Mouse (Mus musculus) heart, postnatal 0 days (tissue): ENCODE measurements at regions not wholly inside any gene's neighbourhood (a gene's known extent, or its start where the extent isn't known, plus 50 kb on each side); places are given as distances from the start of the nearest gene placed in this dataset.

ENCODE experiments used
- ATAC-seq: fragments of 200-750 bp; cut with Nextera tagmentation; 2 replicates; pipeline ENCODE4 v1.8.0; 2017; ENCODE audit warnings: low read depth, moderate number of reproducible peaks, moderate library complexity; ENCODE audit not compliant: insufficient read depth
- DNase-seq: peaks from one replicate; pipeline ENCODE4 v3.0.0-alpha.2; 2016; ENCODE audit warnings: low spot score
- H3K27ac ChIP-seq: fragments of 300-500 bp; sonication (generic); 2 replicates; pipeline ENCODE4 v1.5.1; 2014; ENCODE audit warnings: low read depth, mild to moderate bottlenecking
- H3K27me3 ChIP-seq: fragments of 300-500 bp; sonication (generic); 2 replicates; pipeline ENCODE4 v1.6.1; 2014; ENCODE audit warnings: low read length, mixed read lengths; ENCODE audit not compliant: control insufficient read depth, insufficient read depth
- H3K36me3 ChIP-seq: fragments of 300-500 bp; sonication (generic); replicated peaks from 2 replicates; pipeline ENCODE4 v1.6.1; 2014; ENCODE audit warnings: low read length, mixed read lengths; ENCODE audit not compliant: control insufficient read depth, insufficient read depth
- H3K4me1 ChIP-seq: fragments of 300-500 bp; sonication (generic); 2 replicates; pipeline ENCODE4 v1.6.1; 2014; ENCODE audit warnings: antibody characterized with exemption; ENCODE audit not compliant: control insufficient read depth, insufficient read depth
- H3K4me2 ChIP-seq: fragments of 300-500 bp; sonication (generic); 2 replicates; pipeline ENCODE4 v1.6.1; 2014; ENCODE audit warnings: low read depth, mild to moderate bottlenecking, low read length, moderate library complexity
- H3K4me3 ChIP-seq: fragments of 300-500 bp; sonication (generic); 2 replicates; pipeline ENCODE4 v1.5.1; 2014; ENCODE audit warnings: low read depth, low read length
- H3K9ac ChIP-seq: fragments of 300-500 bp; sonication (generic); replicated peaks from 2 replicates; pipeline ENCODE4 v1.6.1; 2014; ENCODE audit warnings: low read depth, low read length, mixed read lengths
- H3K9me3 ChIP-seq: fragments of 300-500 bp; sonication (generic); replicated peaks from 2 replicates; pipeline ENCODE4 v1.6.1; 2016; ENCODE audit warnings: low read length; ENCODE audit not compliant: control insufficient read depth
- CTCF ChIP-seq: IDR thresholded peaks from 2 replicates; pipeline ENCODE4 v1.5.1; 2016; ENCODE audit warnings: antibody characterized with exemption, control low read depth, low read depth
- EP300 ChIP-seq: IDR thresholded peaks from 2 replicates; pipeline ENCODE4 v1.6.1; 2016; ENCODE audit warnings: antibody characterized with exemption, low read depth
- WGBS: fragments of 180-500 bp; shearing (Covaris S2); extraction: QIAGEN DNeasy Blood & Tissue Kit; methylation state at CpG from one replicate; pipeline ENCODE4 v1.1.7; 2014; 5-methylcytosine and 5-hydroxymethylcytosine counted together

DNA sequence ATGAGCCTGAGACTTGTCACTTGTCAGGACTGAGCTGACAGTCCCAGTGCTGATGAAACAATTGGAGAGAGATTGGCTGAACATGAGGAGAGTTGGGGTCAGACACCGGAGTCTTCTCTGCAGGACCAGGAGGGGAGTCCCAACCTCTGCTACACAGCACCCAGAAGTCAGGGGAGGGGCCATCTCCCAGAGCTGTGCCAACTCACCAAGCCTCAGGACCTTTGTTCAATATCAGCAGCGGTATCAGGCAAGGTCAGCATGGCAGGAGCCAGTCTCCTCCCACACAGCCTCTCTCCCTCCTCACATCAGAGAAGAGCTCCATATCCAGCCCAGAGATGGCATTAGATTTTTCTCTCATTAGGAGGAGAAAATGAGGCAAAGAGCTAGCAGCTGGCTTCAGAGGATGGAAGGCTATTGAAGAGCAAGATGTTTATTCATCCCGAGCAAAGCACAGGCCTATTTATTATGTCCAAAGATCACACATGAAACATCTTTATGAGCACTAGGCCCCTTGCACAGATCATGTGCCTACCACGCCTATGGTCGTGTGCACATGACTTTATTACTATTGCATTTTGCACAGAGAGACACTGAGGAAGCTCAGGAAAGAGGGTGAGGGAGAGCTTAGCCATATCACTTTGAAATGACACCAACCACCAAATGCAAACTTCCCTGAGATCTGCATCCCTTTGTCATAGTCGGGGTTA lies 532.9 kb downstream of the Tshz3 start:
- no peak for DNase-seq
- no peak for ATAC-seq
- 61% methylated on average over 6 of the region's 6 CpGs for WGBS
- Histone ChIP-seq H3K36me3 (no peaks in the 10 kb centered on the region), H3K27me3 (no peaks in the 10 kb centered on the region), H3K9me3 (no peaks in the 10 kb centered on the region), H3K4me1 (no peaks in the 10 kb centered on the region), H3K9ac (no peak overlapping the region), H3K4me2 (no peak overlapping the region), H3K4me3 (no peak overlapping the region), H3K27ac (no peak overlapping the region)
- TF ChIP-seq CTCF (no peak), EP300 (no peak)

GRCm38 (mm10) chr7:37240832-37241231 lies 532.6 kb downstream of the Zfp536 start:
- TF ChIP-seq EP300: no peak
- no peak for TF ChIP-seq CTCF

GRCm38 (mm10) chr7:37241781-37242180 lies 531.7 kb downstream of the Zfp536 start:
- Histone ChIP-seq H3K9ac (no peak overlapping the region), H3K36me3 (no peaks in the 10 kb centered on the region), H3K9me3 (no peaks in the 10 kb centered on the region), H3K4me3 (no peak overlapping the region), H3K4me1 (no peaks in the 10 kb centered on the region), H3K27me3 (no peaks in the 10 kb centered on the region), H3K27ac (no peak overlapping the region), H3K4me2 (no peak overlapping the region)
- DNase-seq: no peak
- no peak for TF ChIP-seq CTCF
- TF ChIP-seq EP300: no peak
- WGBS: 55% methylated on average over 7 of the region's 7 CpGs
- no peak for ATAC-seq

More at GRCm38 (mm10) chr7:37240832-37241231, 532.6 kb downstream of the Zfp536 start:
- Histone ChIP-seq H3K36me3 (no peaks in the 10 kb centered on the region), H3K4me3 (no peak overlapping the region), H3K27ac (no peak overlapping the region), H3K9me3 (no peaks in the 10 kb centered on the region), H3K9ac (no peak overlapping the region), H3K4me2 (no peak overlapping the region), H3K27me3 (no peaks in the 10 kb centered on the region), H3K4me1 (no peaks in the 10 kb centered on the region)
- DNase-seq (no peak), ATAC-seq (no peak)
- WGBS: 67% methylated on average over 6 of the region's 6 CpGs

DNA sequence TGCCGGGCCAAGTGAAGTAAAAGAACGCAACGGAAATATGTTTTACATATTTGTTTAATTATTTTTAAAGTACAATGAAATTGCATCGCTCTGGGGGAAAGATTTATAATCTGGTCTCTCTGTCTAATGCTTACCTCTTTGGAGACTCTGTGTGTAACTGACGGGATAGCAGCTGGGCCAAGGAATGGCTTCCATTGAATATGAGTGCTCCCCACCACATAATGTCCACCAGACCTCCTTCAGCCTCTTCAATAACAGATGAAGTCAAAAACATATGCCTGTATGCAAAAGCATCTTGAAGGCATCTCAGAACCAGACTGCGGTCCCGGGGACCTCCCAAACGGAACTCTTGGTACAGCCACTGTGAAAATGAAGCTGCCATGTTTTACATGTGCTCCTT lies 531.0 kb downstream of the Zfp536 start:
- H3K36me3 ChIP-seq: no peaks in the 10 kb centered on the region
- no peak overlapping the region for H3K4me2 ChIP-seq
- no peak overlapping the region for H3K27ac ChIP-seq
- no peak for ATAC-seq
- H3K4me3 ChIP-seq: no peak overlapping the region
- WGBS: 91% methylated on average over 8 of the region's 8 CpGs
- H3K9ac ChIP-seq: no peak overlapping the region
- H3K27me3 ChIP-seq: no peaks in the 10 kb centered on the region
- TF ChIP-seq CTCF: no peak
- no peak for TF ChIP-seq EP300
- no peak for DNase-seq
- H3K4me1 ChIP-seq: no peaks in the 10 kb centered on the region
- H3K9me3 ChIP-seq: no peaks in the 10 kb centered on the region

- no peaks in the 10 kb centered on the region for H3K27me3 ChIP-seq
Observed at GRCm38 (mm10) chr7:37246156-37246555, 527.3 kb downstream of the Zfp536 start.

GRCm38 (mm10) chr7:37254431-37254830 lies 519.0 kb downstream of the Zfp536 start:
- no peak for ATAC-seq
- Histone ChIP-seq H3K36me3 (no peaks in the 10 kb centered on the region), H3K27ac (no peak overlapping the region), H3K4me1 (peaks cover 4% of the 10 kb centered on the region; the same call in 1 of the 2 replicates), H3K4me3 (no peak overlapping the region), H3K4me2 (no peak overlapping the region), H3K9ac (no peak overlapping the region), H3K27me3 (no peaks in the 10 kb centered on the region), H3K9me3 (no peaks in the 10 kb centered on the region)
- 58% methylated on average over 9 of the region's 9 CpGs for WGBS
- TF ChIP-seq CTCF (no peak), EP300 (no peak)
- DNase-seq: no peak

More at GRCm38 (mm10) chr7:37246156-37246555, 527.3 kb downstream of the Zfp536 start:
- no peaks in the 10 kb centered on the region for H3K36me3 ChIP-seq
- H3K4me3 ChIP-seq: no peak overlapping the region
- no peaks in the 10 kb centered on the region for H3K9me3 ChIP-seq
- H3K9ac ChIP-seq: no peak overlapping the region
- no peak for TF ChIP-seq CTCF
- no peak overlapping the region for H3K4me2 ChIP-seq
- no peak overlapping the region for H3K27ac ChIP-seq
- no peaks in the 10 kb centered on the region for H3K4me1 ChIP-seq
- 79% methylated on average over 4 of the region's 4 CpGs for WGBS
- ATAC-seq: no peak
- DNase-seq: no peak
